Mouse (Mus musculus): ENCODE measurements at regions not wholly inside any gene's neighbourhood (a gene's known extent, or its start where the extent isn't known, plus 50 kb on each side); places are given as distances from the start of the nearest gene placed in this dataset.

- no peak for ATAC-seq
- no peak overlapping the region for H3K9ac ChIP-seq
- H3K4me1 ChIP-seq (ENCODE audit: insufficient read depth) = no peaks in the 10 kb centered on the region
- TF ChIP-seq CTCF (IDR thresholded peaks at IDR 0.05; ENCODE audit: low read depth) = no peak
- H3K4me2 ChIP-seq (ENCODE audit: low read depth) = no peak overlapping the region
- no peak overlapping the region for H3K4me3 ChIP-seq (ENCODE audit: low read depth, low read length)
- WGBS = 90% methylated on average over 3 of the region's 3 CpGs
- H3K27me3 ChIP-seq (ENCODE audit: insufficient read depth, low read length) = no peaks in the 10 kb centered on the region
- no peaks in the 10 kb centered on the region for H3K36me3 ChIP-seq (ENCODE audit: insufficient read depth)
- H3K9me3 ChIP-seq (ENCODE audit: low read length) = no peaks in the 10 kb centered on the region
- DNase-seq = no peak
- no peak overlapping the region for H3K27ac ChIP-seq (ENCODE audit: low read depth, low read length)
Observed at GRCm38 (mm10) chr12:68688262-68688661, 470.7 kb downstream of the Rps29 start.

GRCm38 (mm10) chr12:68683897-68684296 is 475.1 kb downstream of the Rps29 start:
- TF ChIP-seq CTCF (IDR thresholded peaks at IDR 0.05; ENCODE audit: low read depth) = no peak
- DNase-seq (no peak), ATAC-seq (no peak)
- Histone ChIP-seq H3K4me3 (ENCODE audit: low read depth, low read length) (no peak overlapping the region), H3K27ac (ENCODE audit: low read depth, low read length) (no peak overlapping the region), H3K27me3 (ENCODE audit: insufficient read depth, low read length) (no peaks in the 10 kb centered on the region), H3K9me3 (ENCODE audit: low read length) (no peaks in the 10 kb centered on the region), H3K9ac (no peak overlapping the region), H3K4me1 (ENCODE audit: insufficient read depth) (no peaks in the 10 kb centered on the region), H3K36me3 (ENCODE audit: insufficient read depth) (no peaks in the 10 kb centered on the region), H3K4me2 (ENCODE audit: low read depth) (no peak overlapping the region)
- 18% methylated on average over 1 of the region's 1 CpGs for WGBS

- no peak overlapping the region for H3K27ac ChIP-seq (ENCODE audit: low read depth, low read length)
- DNase-seq (no peak), ATAC-seq (peak; percentile 43)
- H3K9me3 ChIP-seq (ENCODE audit: low read length) = no peaks in the 10 kb centered on the region
- no peaks in the 10 kb centered on the region for H3K36me3 ChIP-seq (ENCODE audit: insufficient read depth)
- no peak overlapping the region for H3K9ac ChIP-seq
- 6% methylated on average over 4 of the region's 4 CpGs for WGBS
- no peak overlapping the region for H3K4me3 ChIP-seq (ENCODE audit: low read depth, low read length)
- H3K4me2 ChIP-seq (ENCODE audit: low read depth) = no peak overlapping the region
- H3K27me3 ChIP-seq (ENCODE audit: insufficient read depth, low read length) = no peaks in the 10 kb centered on the region
- no peak for TF ChIP-seq CTCF (IDR thresholded peaks at IDR 0.05; ENCODE audit: low read depth)
- no peaks in the 10 kb centered on the region for H3K4me1 ChIP-seq (ENCODE audit: insufficient read depth)
Observed at GRCm38 (mm10) chr12:68683176-68683575, 475.8 kb downstream of the Rps29 start.

- 94% methylated on average over 3 of the region's 3 CpGs for WGBS
- no peak overlapping the region for H3K4me2 ChIP-seq (ENCODE audit: low read depth)
- no peaks in the 10 kb centered on the region for H3K4me1 ChIP-seq (ENCODE audit: insufficient read depth)
- no peak for DNase-seq
- H3K9me3 ChIP-seq (ENCODE audit: low read length) = no peaks in the 10 kb centered on the region
- no peak overlapping the region for H3K4me3 ChIP-seq (ENCODE audit: low read depth, low read length)
- no peak overlapping the region for H3K27ac ChIP-seq (ENCODE audit: low read depth, low read length)
- no peak overlapping the region for H3K9ac ChIP-seq
- TF ChIP-seq CTCF (IDR thresholded peaks at IDR 0.05; ENCODE audit: low read depth) = no peak
- no peaks in the 10 kb centered on the region for H3K36me3 ChIP-seq (ENCODE audit: insufficient read depth)
- H3K27me3 ChIP-seq (ENCODE audit: insufficient read depth, low read length) = no peaks in the 10 kb centered on the region
- ATAC-seq = no peak
Observed at GRCm38 (mm10) chr12:68680668-68681067, 478.3 kb downstream of the Rps29 start.

- no peaks in the 10 kb centered on the region for H3K36me3 ChIP-seq (ENCODE audit: insufficient read depth)
- no peaks in the 10 kb centered on the region for H3K4me1 ChIP-seq (ENCODE audit: insufficient read depth)
- H3K27ac ChIP-seq (ENCODE audit: low read depth, low read length) = no peak overlapping the region
- no peaks in the 10 kb centered on the region for H3K27me3 ChIP-seq (ENCODE audit: insufficient read depth, low read length)
- ATAC-seq = no peak
- no peaks in the 10 kb centered on the region for H3K9me3 ChIP-seq (ENCODE audit: low read length)
- 82% methylated on average over 16 of the region's 16 CpGs for WGBS
- H3K4me2 ChIP-seq (ENCODE audit: low read depth) = no peak overlapping the region
- DNase-seq = no peak
- no peak overlapping the region for H3K4me3 ChIP-seq (ENCODE audit: low read depth, low read length)
- TF ChIP-seq CTCF (IDR thresholded peaks at IDR 0.05; ENCODE audit: low read depth) = no peak
- H3K9ac ChIP-seq = no peak overlapping the region
Observed at GRCm38 (mm10) chr12:68676096-68676775, 482.8 kb downstream of the Rps29 start.

- no peak for DNase-seq
- Histone ChIP-seq H3K4me3 (ENCODE audit: low read depth, low read length) (no peak overlapping the region), H3K27me3 (ENCODE audit: insufficient read depth, low read length) (no peaks in the 10 kb centered on the region), H3K4me2 (ENCODE audit: low read depth) (no peak overlapping the region), H3K4me1 (ENCODE audit: insufficient read depth) (no peaks in the 10 kb centered on the region), H3K36me3 (ENCODE audit: insufficient read depth) (no peaks in the 10 kb centered on the region), H3K27ac (ENCODE audit: low read depth, low read length) (no peak overlapping the region), H3K9ac (no peak overlapping the region), H3K9me3 (ENCODE audit: low read length) (no peaks in the 10 kb centered on the region)
- ATAC-seq = no peak
- 68% methylated on average over 3 of the region's 3 CpGs for WGBS
- TF ChIP-seq CTCF (IDR thresholded peaks at IDR 0.05; ENCODE audit: low read depth) = no peak
Observed at GRCm38 (mm10) chr12:68672011-68672410, 487.0 kb downstream of the Rps29 start.

GRCm38 (mm10) chr12:68645901-68646585 is 512.9 kb downstream of the Rps29 start:
- Histone ChIP-seq H3K4me1 (ENCODE audit: insufficient read depth) (no peaks in the 10 kb centered on the region), H3K27ac (ENCODE audit: low read depth, low read length) (no peak overlapping the region), H3K4me2 (ENCODE audit: low read depth) (no peak overlapping the region), H3K9ac (no peak overlapping the region), H3K9me3 (ENCODE audit: low read length) (no peaks in the 10 kb centered on the region), H3K36me3 (ENCODE audit: insufficient read depth) (no peaks in the 10 kb centered on the region), H3K4me3 (ENCODE audit: low read depth, low read length) (no peak overlapping the region), H3K27me3 (ENCODE audit: insufficient read depth, low read length) (no peaks in the 10 kb centered on the region)
- TF ChIP-seq CTCF (IDR thresholded peaks at IDR 0.05; ENCODE audit: low read depth) = no peak
- no peak for DNase-seq
- WGBS = 92% methylated on average over 1 of the region's 1 CpGs
- ATAC-seq = no peak

Data from forebrain, postnatal 0 days (tissue).